Comparison of ENCODE assay signal across 8 mouse cellular contexts in genomic region chr4:135352326-135353065, GRCm38 (mm10). TPM values are rescaled to one million over a fixed set of nuclear protein-coding genes. Genes with fewer than 3 reads are reported as not detected.
A peak's percentile ranks its signal among the peaks of the same experiment; 100 is the strongest.
DNase-seq lines count a peak whose midpoint lies in the region; ATAC-seq and TF ChIP-seq lines count a peak whose summit lies in the region.

No protein-coding gene starts in this region.

- peak; percentile 21 to 22 for DNase-seq in lung, adult 18-20 months
- no peak for DNase-seq in lung, postnatal 4 days
- DNase-seq in forebrain, embryonic 14.5 days (ENCODE audit: low spot score) = peak; percentile 25
- DNase-seq in kidney, postnatal 10 days = peak; percentile 71
- peak; percentile 27 for DNase-seq in mesoderm, embryonic 11.5 days (ENCODE audit: low read depth, low spot score)
- peak; percentile 72 for DNase-seq in testis, postnatal 10 days (ENCODE audit: low spot score)
- no peak for DNase-seq in gastrocnemius, postnatal 25 days

- peaks cover 25% of the 10 kb centered on the region for H3K4me1 ChIP-seq in bone marrow macrophage, adult 2 months (ENCODE audit: control insufficient read depth, insufficient read depth, low read length)
- peaks cover 8% of the 10 kb centered on the region for H3K4me1 ChIP-seq in forebrain, embryonic 14.5 days (ENCODE audit: control insufficient read depth, insufficient read depth, low read length)

- H3K27ac ChIP-seq in bone marrow macrophage, adult 2 months (ENCODE audit: insufficient read depth, low read depth, low read length) = peak overlapping the region; percentile 72
- peak overlapping the region; percentile 96 for H3K27ac ChIP-seq in forebrain, embryonic 14.5 days (ENCODE audit: low read depth, low read length)

- peak overlapping the region; percentile 97 for H3K9ac ChIP-seq in forebrain, embryonic 14.5 days (ENCODE audit: low read length)

- ATAC-seq in forebrain, embryonic 14.5 days = peak; percentile 54

- peak overlapping the region; percentile 80 for H3K4me3 ChIP-seq in bone marrow macrophage, adult 2 months (ENCODE audit: insufficient read depth, low read length)
- peak overlapping the region; percentile 98 for H3K4me3 ChIP-seq in forebrain, embryonic 14.5 days (ENCODE audit: low read depth, low read length)

- peak overlapping the region; percentile 80 for H3K4me2 ChIP-seq in forebrain, embryonic 14.5 days (ENCODE audit: low read length)

- TF ChIP-seq CTCF in bone marrow macrophage, adult 2 months (IDR thresholded peaks at IDR 0.05; ENCODE audit: low read depth, low read length) = no peak

- H3K9me3 ChIP-seq in forebrain, embryonic 14.5 days (replicated peaks; ENCODE audit: control insufficient read depth, low read length) = no peaks in the 10 kb centered on the region

- no peaks in the 10 kb centered on the region for H3K27me3 ChIP-seq in forebrain, embryonic 14.5 days (replicated peaks; ENCODE audit: control insufficient read depth, insufficient read depth, low read length)

- WGBS in forebrain, embryonic 14.5 days = under 1% methylated on average over 49 of the region's 67 CpGs

- H3K36me3 ChIP-seq in forebrain, embryonic 14.5 days (ENCODE audit: control insufficient read depth, insufficient read depth, low read length) = peaks cover under 1% of the 10 kb centered on the region; the same call in 1 of the 2 replicates

- TF ChIP-seq POLR2A in bone marrow macrophage, adult 2 months (IDR thresholded peaks at IDR 0.05; ENCODE audit: borderline replicate concordance, low read depth, low read length) = no peak

RNA-seq across cellular contexts. Expression of gene Srrm1, which starts 0.6 kb away (rescaled TPM):
- polyA plus RNA-seq in bone marrow macrophage, adult 2 months (2012; ENCODE audit: insufficient read depth, insufficient read length, missing spikeins) = 129 and 141 TPM in 2 replicates
- polyA plus RNA-seq in forebrain, embryonic 14.5 days (2014; fragmentation: Nextera tagmentation; extraction: Ambion mirVana) = 129 and 152 TPM in 2 replicates
- 10 to 100 TPM; 52.9 to 58.1 TPM for total RNA-seq in gastrocnemius, postnatal 25 days (2021)

RNA-seq across cellular contexts. Expression of gene Ncmap, which starts 45.5 kb away (rescaled TPM):
- polyA plus RNA-seq in bone marrow macrophage, adult 2 months (2012; ENCODE audit: insufficient read depth, insufficient read length, missing spikeins) = not detected in 2 replicates
- 0.41 and 0.49 TPM in 2 replicates for polyA plus RNA-seq in forebrain, embryonic 14.5 days (2014; fragmentation: Nextera tagmentation; extraction: Ambion mirVana)
- total RNA-seq in gastrocnemius, postnatal 25 days (2021) = 1 to 10 TPM; 4.0 to 4.2 TPM

Comparison
In these comparisons a context has a peak if more than half of its experiments do, and no peak if none do; other contexts are left out.
1. DNase-seq: peak in lung, adult 18-20 months (2 of 2), forebrain, embryonic 14.5 days (single experiment), kidney, postnatal 10 days (single experiment), mesoderm, embryonic 11.5 days (single experiment) and testis, postnatal 10 days (single experiment); none in lung, postnatal 4 days (0 of 2) and gastrocnemius, postnatal 25 days (single experiment).